Mouse (Mus musculus) stomach, postnatal 0 days (tissue): Measurements from ENCODE around the gene Haus2. TPM values are rescaled to one million over a fixed set of nuclear protein-coding genes. Genes with fewer than 3 reads are reported as not detected.
A peak's percentile ranks its signal among the peaks of the same experiment; 100 is the strongest.

Experiments used
- ATAC-seq: fragments of 200-750 bp; cut with Nextera tagmentation; 2 replicates; pipeline ENCODE4 v1.8.0; 2017; ENCODE audit not compliant: low FRiP score, low TSS enrichment
- DNase-seq: peaks from one replicate; pipeline ENCODE4 v3.0.0-alpha.2; 2016; ENCODE audit warnings: low spot score
- H3K27ac ChIP-seq: fragments of 300-500 bp; sonication (generic); replicated peaks from 2 replicates; pipeline ENCODE4 v1.5.1; 2014; ENCODE audit warnings: mild to moderate bottlenecking, control low read depth
- H3K27me3 ChIP-seq: fragments of 300-500 bp; sonication (generic); 2 replicates; pipeline ENCODE4 v1.6.1; 2014; ENCODE audit warnings: low read length; ENCODE audit not compliant: control insufficient read depth, insufficient read depth
- H3K36me3 ChIP-seq: fragments of 300-500 bp; sonication (generic); 2 replicates; pipeline ENCODE4 v1.6.1; 2014; ENCODE audit warnings: low read length, mixed read lengths; ENCODE audit not compliant: control insufficient read depth, insufficient read depth
- H3K4me1 ChIP-seq: fragments of 300-500 bp; sonication (generic); replicated peaks from 2 replicates; pipeline ENCODE4 v1.6.1; 2014; ENCODE audit warnings: antibody characterized with exemption; ENCODE audit not compliant: control insufficient read depth, insufficient read depth
- H3K4me2 ChIP-seq: fragments of 300-500 bp; sonication (generic); replicated peaks from 2 replicates; pipeline ENCODE4 v1.6.1; 2014; ENCODE audit warnings: low read depth, mild to moderate bottlenecking, control low read depth, moderate library complexity
- H3K4me3 ChIP-seq: fragments of 300-500 bp; sonication (generic); 2 replicates; pipeline ENCODE4 v1.5.1; 2014; ENCODE audit warnings: low read depth, low read length, control low read depth
- H3K9ac ChIP-seq: fragments of 300-500 bp; sonication (generic); 2 replicates; pipeline ENCODE4 v1.6.1; 2014; ENCODE audit warnings: mild to moderate bottlenecking, low read length, control low read depth, mixed read lengths
- H3K9me3 ChIP-seq: fragments of 300-500 bp; sonication (generic); 2 replicates; pipeline ENCODE4 v1.6.1; 2016; ENCODE audit warnings: low read length; ENCODE audit not compliant: control insufficient read depth
- CTCF ChIP-seq: IDR thresholded peaks from 2 replicates; pipeline ENCODE4 v1.5.1; 2016; ENCODE audit warnings: antibody characterized with exemption, low read depth, mild to moderate bottlenecking, moderate library complexity
- EP300 ChIP-seq: optimal IDR thresholded peaks from 2 replicates; pipeline ENCODE3; 2016; ENCODE audit warnings: antibody characterized with exemption
- WGBS: fragments of 180-500 bp; shearing (Covaris S2); extraction: QIAGEN DNeasy Blood & Tissue Kit; methylation state at CpG from one replicate; pipeline ENCODE4 v1.1.7; 2014; 5-methylcytosine and 5-hydroxymethylcytosine counted together
- polyA plus RNA-seq: library from polyadenylated mRNA; unstranded; fragments of >200 nt; fragmentation: Nextera tagmentation; extraction: Ambion mirVana; gene quantifications from 2 replicates; pipeline ENCODE4 v1.2.1, GENCODE M21; 2015

Gene Haus2
- polyA plus RNA-seq, 1 experiment from 2014 or later = 14.0 TPM

- H3K4me2 ChIP-seq = no peak overlapping the region
- H3K9ac ChIP-seq = no peak overlapping the region
- TF ChIP-seq EP300 (no peak), CTCF (no peak)
- no peak overlapping the region for H3K4me3 ChIP-seq
- no peaks in the 10 kb centered on the region for H3K9me3 ChIP-seq
- no peaks in the 10 kb centered on the region for H3K27me3 ChIP-seq
- no peak overlapping the region for H3K27ac ChIP-seq
- H3K36me3 ChIP-seq = no peaks in the 10 kb centered on the region
- no peaks in the 10 kb centered on the region for H3K4me1 ChIP-seq
- DNase-seq (no peak), ATAC-seq (no peak)
- WGBS = 83% methylated on average over 2 of the region's 2 CpGs
Measured at GRCm38 (mm10) chr2:120575978-120576377, 33.2 kb upstream of the Haus2 start.

DNA sequence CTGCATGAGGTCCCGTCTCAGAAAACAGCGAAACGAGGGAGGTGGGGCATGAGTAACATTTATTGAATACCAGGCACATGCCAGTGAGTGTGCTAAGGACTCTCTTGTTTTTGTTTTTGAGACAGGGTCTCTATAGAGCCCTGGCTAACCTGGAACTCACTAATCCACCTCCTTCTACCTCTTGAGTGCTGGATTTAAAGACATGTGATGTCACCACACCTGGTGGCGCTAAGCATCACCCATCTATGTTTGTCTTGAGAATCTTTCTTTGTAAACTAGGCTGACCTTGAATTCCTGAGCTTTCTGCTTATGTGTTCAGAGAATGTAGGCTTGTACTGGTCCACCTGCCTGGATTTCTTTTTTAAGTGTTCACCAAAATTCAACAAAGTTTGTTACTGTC lies 31.4 kb upstream of the Haus2 start:
- TF ChIP-seq CTCF (no peak), EP300 (no peak)
- Histone ChIP-seq H3K9me3 (no peaks in the 10 kb centered on the region), H3K4me1 (no peaks in the 10 kb centered on the region), H3K4me2 (no peak overlapping the region), H3K9ac (no peak overlapping the region), H3K4me3 (no peak overlapping the region), H3K27me3 (no peaks in the 10 kb centered on the region), H3K36me3 (no peaks in the 10 kb centered on the region), H3K27ac (no peak overlapping the region)
- ATAC-seq = no peak
- 55% methylated on average over 4 of the region's 4 CpGs for WGBS
- DNase-seq = no peak

- Histone ChIP-seq H3K9ac (no peak overlapping the region), H3K9me3 (no peaks in the 10 kb centered on the region), H3K4me1 (no peaks in the 10 kb centered on the region), H3K27ac (no peak overlapping the region), H3K4me2 (no peak overlapping the region), H3K36me3 (no peaks in the 10 kb centered on the region), H3K27me3 (no peaks in the 10 kb centered on the region), H3K4me3 (no peak overlapping the region)
- 50% methylated on average over 5 of the region's 5 CpGs for WGBS
- ATAC-seq (peak; percentile 73; the same call in 1 of the 2 replicates), DNase-seq (no peak)
- TF ChIP-seq CTCF = no peak
- TF ChIP-seq EP300 = no peak
Measured at GRCm38 (mm10) chr2:120578286-120578685, 30.9 kb upstream of the Haus2 start.

- TF ChIP-seq EP300 (no peak), CTCF (no peak)
- 81% methylated on average over 5 of the region's 5 CpGs for WGBS
- H3K4me1 ChIP-seq = no peaks in the 10 kb centered on the region
- ATAC-seq (no peak), DNase-seq (no peak)
- peaks cover 14% of the 10 kb centered on the region for H3K36me3 ChIP-seq
- no peak overlapping the region for H3K27ac ChIP-seq
- no peak overlapping the region for H3K4me3 ChIP-seq
- no peaks in the 10 kb centered on the region for H3K27me3 ChIP-seq
- H3K4me2 ChIP-seq = no peak overlapping the region
- H3K9me3 ChIP-seq = no peaks in the 10 kb centered on the region
- H3K9ac ChIP-seq = no peak overlapping the region
Measured at GRCm38 (mm10) chr2:120589759-120590158, 19.4 kb upstream of the Haus2 start.

DNA sequence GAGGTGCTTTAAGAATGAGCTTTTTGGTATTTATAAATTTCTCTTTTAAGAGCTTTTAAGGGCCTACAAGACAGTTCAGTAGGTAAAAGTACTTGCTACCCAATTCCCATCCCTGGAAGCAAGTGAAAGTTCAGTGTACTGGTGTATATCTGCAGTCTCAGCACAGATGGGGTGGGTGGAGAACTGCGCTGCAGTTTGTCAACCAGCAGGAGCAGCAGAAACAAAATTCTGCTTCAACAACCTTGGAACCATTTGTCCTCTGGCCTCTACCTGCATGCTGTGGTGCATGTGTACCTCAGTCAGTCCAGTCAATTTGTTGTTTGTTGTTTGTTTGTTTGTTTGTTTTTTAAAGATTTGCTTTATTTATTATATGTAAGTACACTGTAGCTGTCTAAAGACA lies 17.0 kb upstream of the Haus2 start:
- Histone ChIP-seq H3K9me3 (no peaks in the 10 kb centered on the region), H3K4me3 (no peak overlapping the region), H3K27me3 (no peaks in the 10 kb centered on the region), H3K36me3 (peaks cover 4% of the 10 kb centered on the region), H3K4me2 (no peak overlapping the region), H3K27ac (no peak overlapping the region), H3K9ac (no peak overlapping the region), H3K4me1 (no peaks in the 10 kb centered on the region)
- DNase-seq (no peak), ATAC-seq (no peak)
- TF ChIP-seq EP300 (no peak), CTCF (no peak)
- WGBS = 90% methylated on average over 1 of the region's 1 CpGs

GRCm38 (mm10) chr2:120597734-120598133 lies 11.4 kb upstream of the Haus2 start:
- DNase-seq (no peak), ATAC-seq (no peak)
- 72% methylated on average over 2 of the region's 2 CpGs for WGBS
- Histone ChIP-seq H3K27ac (no peak overlapping the region), H3K27me3 (no peaks in the 10 kb centered on the region), H3K4me2 (no peak overlapping the region), H3K9me3 (no peaks in the 10 kb centered on the region), H3K9ac (no peak overlapping the region), H3K4me1 (no peaks in the 10 kb centered on the region), H3K4me3 (no peak overlapping the region), H3K36me3 (peaks cover 5% of the 10 kb centered on the region; the same call in 1 of the 2 replicates)
- TF ChIP-seq CTCF (no peak), EP300 (no peak)
